Mouse (Mus musculus): Measurements from ENCODE around the gene Setd4. TPM values are rescaled to one million over a fixed set of nuclear protein-coding genes. Genes with fewer than 3 reads are reported as not detected.

The Setd4 gene
- total and polyA plus RNA-seq, 3 experiments: 0.70 to 4.6 (median 0.96) TPM

DNA sequence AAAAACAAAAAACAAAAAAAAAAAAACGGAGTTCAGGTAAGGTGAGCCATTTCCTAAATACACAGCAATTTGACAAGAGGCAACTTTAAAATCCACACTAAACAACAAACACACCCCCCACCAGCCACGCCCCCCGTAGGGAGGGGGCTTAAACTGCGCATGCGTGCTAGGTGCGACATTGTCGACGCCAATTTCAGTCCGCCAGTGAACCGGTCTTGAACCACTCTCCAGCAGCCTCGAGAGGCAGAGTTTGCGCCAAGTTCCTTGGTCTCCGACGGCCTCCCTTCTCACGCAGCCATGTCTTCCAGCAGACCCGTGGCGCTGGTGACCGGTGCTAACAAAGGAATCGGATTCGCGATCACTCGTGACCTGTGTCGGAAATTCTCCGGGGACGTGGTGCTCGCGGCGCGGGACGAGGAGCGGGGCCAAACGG is 3.8 kb upstream of the Setd4 start:
- Histone ChIP-seq H3K4me1 (ENCODE audit: control insufficient read depth, insufficient read depth, low read length) (peaks cover 3% of the 10 kb centered on the region), H3K27me3 (ENCODE audit: control insufficient read depth, insufficient read depth, low read length) (no peaks in the 10 kb centered on the region), H3K36me3 (ENCODE audit: control insufficient read depth, insufficient read depth, low read length) (no peaks in the 10 kb centered on the region), H3K4me3 (peak overlapping the region; percentile 86), H3K9ac (ENCODE audit: low read depth, low read length) (peak overlapping the region; percentile 93), H3K79me2 (replicated peaks; ENCODE audit: control insufficient read depth, insufficient read depth, low read length) (no peaks in the 10 kb centered on the region), H3K27ac (peak overlapping the region; percentile 75)
- no peak for TF ChIP-seq CTCF (IDR thresholded peaks at IDR 0.05)
- peak; percentile 93 for TF ChIP-seq POLR2A (IDR thresholded peaks at IDR 0.05; ENCODE audit: insufficient read depth, low read depth, low read length)
- peak; percentile 65; the same call in 1 of the 2 replicates for TF ChIP-seq EP300 (IDR thresholded peaks at IDR 0.05; ENCODE audit: insufficient read depth, low read depth, low read length)
- under 1% methylated on average over 32 of the region's 32 CpGs for WGBS
- DNase-seq: peak; percentile 89 to 91
- intact Hi-C loops (cut with DNase I): loop anchor here (5.0 kb wide), 1 partner anchor 225 kb away; the partner anchor contains the start of gene Morc3

DNA sequence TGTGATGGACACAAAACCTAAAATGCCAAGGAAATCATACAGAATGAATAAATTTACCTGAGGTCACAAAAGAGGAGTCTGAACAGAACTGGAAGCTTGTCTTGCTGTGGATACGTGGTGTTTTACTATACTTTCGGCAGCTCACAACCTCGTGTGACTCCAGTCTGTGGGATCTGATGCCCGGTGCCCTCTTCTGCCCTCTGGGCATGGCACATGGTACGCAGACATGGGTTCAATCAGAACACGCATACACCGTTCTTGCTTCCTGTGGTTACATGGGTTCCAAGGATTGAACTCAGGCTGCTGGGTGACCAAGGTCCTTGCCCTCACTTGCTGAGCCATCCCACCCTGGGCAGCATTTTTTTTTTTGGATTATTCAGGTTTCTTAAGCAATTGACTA is 2.3 kb upstream of the Setd4 start:
- no peak overlapping the region for H3K4me3 ChIP-seq
- 95% methylated on average over 7 of the region's 7 CpGs for WGBS
- no peak overlapping the region for H3K9ac ChIP-seq (ENCODE audit: low read depth, low read length)
- no peak for DNase-seq
- intact Hi-C loops (cut with DNase I): loop anchor here (5.0 kb wide), 1 partner anchor 226 kb away; the partner anchor contains the start of gene Morc3
- H3K79me2 ChIP-seq (replicated peaks; ENCODE audit: control insufficient read depth, insufficient read depth, low read length): no peaks in the 10 kb centered on the region
- H3K36me3 ChIP-seq (ENCODE audit: control insufficient read depth, insufficient read depth, low read length): no peaks in the 10 kb centered on the region
- no peak overlapping the region for H3K27ac ChIP-seq
- no peaks in the 10 kb centered on the region for H3K27me3 ChIP-seq (ENCODE audit: control insufficient read depth, insufficient read depth, low read length)
- no peak for TF ChIP-seq POLR2A (IDR thresholded peaks at IDR 0.05; ENCODE audit: insufficient read depth, low read depth, low read length)
- no peak for TF ChIP-seq EP300 (IDR thresholded peaks at IDR 0.05; ENCODE audit: insufficient read depth, low read depth, low read length)
- no peak for TF ChIP-seq CTCF (IDR thresholded peaks at IDR 0.05)
- peaks cover 3% of the 10 kb centered on the region for H3K4me1 ChIP-seq (ENCODE audit: control insufficient read depth, insufficient read depth, low read length)

DNA sequence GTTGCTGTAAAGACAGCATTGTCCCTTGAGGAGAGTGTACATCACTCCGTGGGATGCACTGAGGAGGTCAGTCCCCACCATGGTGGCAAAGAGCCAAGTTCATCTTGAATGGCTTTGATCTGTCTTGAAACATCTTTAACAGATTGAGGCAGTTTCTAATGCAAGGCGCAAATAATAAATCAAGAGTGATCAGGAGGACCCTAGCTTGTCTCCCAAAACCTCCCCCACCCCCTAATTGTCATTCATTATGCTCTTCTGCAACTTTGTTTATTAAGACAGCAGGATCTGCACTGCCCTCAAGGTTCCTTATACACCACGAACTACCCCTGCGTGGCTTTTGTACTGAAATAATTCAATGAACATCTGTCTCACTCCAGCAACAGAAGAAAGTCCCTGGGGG is 1.7 kb upstream of the Setd4 start, which contains the start of gene Cbr1:
Gene Cbr1, plus strand, starts transcription at position 301 of the 400 bp plus-strand sequence.
- Histone ChIP-seq H3K79me2 (replicated peaks; ENCODE audit: control insufficient read depth, insufficient read depth, low read length) (no peaks in the 10 kb centered on the region), H3K27me3 (ENCODE audit: control insufficient read depth, insufficient read depth, low read length) (no peaks in the 10 kb centered on the region), H3K4me1 (ENCODE audit: control insufficient read depth, insufficient read depth, low read length) (peaks cover 3% of the 10 kb centered on the region), H3K27ac (no peak within 1 kb of the TSS; the same call in 1 of the 2 replicates), H3K9ac (ENCODE audit: low read depth, low read length) (no peak within 1 kb of the TSS; the same call in 1 of the 2 replicates), H3K36me3 (ENCODE audit: control insufficient read depth, insufficient read depth, low read length) (no peaks in the 10 kb centered on the region), H3K4me3 (peak within 1 kb of the TSS; percentile 96; the same call in 1 of the 2 replicates)
- intact Hi-C loops (cut with DNase I): loop anchor here (5.0 kb wide), 1 partner anchor 227 kb away; the partner anchor contains the start of gene Morc3
- DNase-seq: no peak
- WGBS: 68% methylated on average over 4 of the region's 4 CpGs
- TF ChIP-seq POLR2A (IDR thresholded peaks at IDR 0.05; ENCODE audit: insufficient read depth, low read depth, low read length): no peak
- no peak for TF ChIP-seq EP300 (IDR thresholded peaks at IDR 0.05; ENCODE audit: insufficient read depth, low read depth, low read length)
- no peak for TF ChIP-seq CTCF (IDR thresholded peaks at IDR 0.05)

DNA sequence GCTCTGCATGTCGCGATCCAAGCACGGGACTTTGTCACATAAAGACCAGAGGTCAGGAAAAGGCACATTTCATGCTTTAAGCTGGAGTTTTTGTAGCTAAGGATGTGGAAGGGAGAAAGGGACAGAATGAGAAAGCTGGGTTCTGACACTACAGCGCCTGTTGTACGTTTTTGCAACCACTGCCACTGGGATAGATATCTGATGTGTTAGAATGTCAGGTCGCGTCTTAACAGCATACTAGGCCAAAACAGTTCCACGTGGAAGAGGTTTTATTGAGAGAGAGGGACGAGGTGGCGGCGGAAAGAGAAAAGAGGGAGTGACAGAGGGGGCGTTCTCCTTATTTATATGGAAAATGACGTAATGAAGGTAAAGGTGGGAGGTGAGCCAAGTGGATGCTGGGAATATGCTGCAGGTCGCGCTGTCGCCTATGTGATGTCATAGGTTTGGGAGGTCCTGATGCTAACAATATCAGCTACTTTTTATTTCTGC is 662 bp upstream of the Setd4 start:
- Histone ChIP-seq H3K27ac (peak overlapping the region; percentile 98), H3K79me2 (replicated peaks; ENCODE audit: control insufficient read depth, insufficient read depth, low read length) (no peaks in the 10 kb centered on the region), H3K4me1 (ENCODE audit: control insufficient read depth, insufficient read depth, low read length) (peaks cover 3% of the 10 kb centered on the region), H3K36me3 (ENCODE audit: control insufficient read depth, insufficient read depth, low read length) (no peaks in the 10 kb centered on the region), H3K9ac (ENCODE audit: low read depth, low read length) (peak overlapping the region; percentile 43), H3K27me3 (ENCODE audit: control insufficient read depth, insufficient read depth, low read length) (no peaks in the 10 kb centered on the region), H3K4me3 (peak overlapping the region; percentile 96)
- 6% methylated on average over 16 of the region's 16 CpGs for WGBS
- no peak for DNase-seq
- intact Hi-C loops (cut with DNase I): no loop called here
- TF ChIP-seq POLR2A (IDR thresholded peaks at IDR 0.05; ENCODE audit: insufficient read depth, low read depth, low read length): no peak
- TF ChIP-seq CTCF (IDR thresholded peaks at IDR 0.05): no peak
- TF ChIP-seq EP300 (IDR thresholded peaks at IDR 0.05; ENCODE audit: insufficient read depth, low read depth, low read length): no peak

DNA sequence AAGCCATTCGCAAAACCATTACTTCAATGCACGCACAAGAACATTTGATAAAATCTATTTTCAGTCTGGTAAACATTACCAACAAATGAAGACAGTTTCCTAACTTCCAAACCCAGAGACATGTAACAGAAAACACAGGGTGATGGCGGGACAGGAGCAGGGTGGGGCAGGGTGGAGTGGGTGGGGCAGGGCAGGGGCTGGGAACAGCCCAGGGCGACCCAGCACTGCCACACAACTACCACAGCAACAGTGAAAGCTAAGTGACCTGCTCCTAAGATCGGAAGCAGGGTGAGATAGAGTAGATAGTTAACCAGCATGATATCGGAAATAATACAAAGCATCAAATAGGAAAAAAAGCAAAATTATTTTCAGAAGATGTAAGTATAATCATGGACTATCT is 4.4 kb downstream of the Setd4 start:
- H3K4me3 ChIP-seq: no peak overlapping the region
- H3K27ac ChIP-seq: no peak overlapping the region
- H3K36me3 ChIP-seq (ENCODE audit: control insufficient read depth, insufficient read depth, low read length): no peaks in the 10 kb centered on the region
- intact Hi-C loops (cut with DNase I): no loop called here
- no peak for DNase-seq
- no peak overlapping the region for H3K9ac ChIP-seq (ENCODE audit: low read depth, low read length)
- TF ChIP-seq POLR2A (IDR thresholded peaks at IDR 0.05; ENCODE audit: insufficient read depth, low read depth, low read length): no peak
- TF ChIP-seq CTCF (IDR thresholded peaks at IDR 0.05): no peak
- TF ChIP-seq EP300 (IDR thresholded peaks at IDR 0.05; ENCODE audit: insufficient read depth, low read depth, low read length): no peak
- WGBS: 85% methylated on average over 6 of the region's 6 CpGs
- H3K79me2 ChIP-seq (replicated peaks; ENCODE audit: control insufficient read depth, insufficient read depth, low read length): no peaks in the 10 kb centered on the region
- H3K27me3 ChIP-seq (ENCODE audit: control insufficient read depth, insufficient read depth, low read length): no peaks in the 10 kb centered on the region
- peaks cover under 1% of the 10 kb centered on the region for H3K4me1 ChIP-seq (ENCODE audit: control insufficient read depth, insufficient read depth, low read length)

DNA sequence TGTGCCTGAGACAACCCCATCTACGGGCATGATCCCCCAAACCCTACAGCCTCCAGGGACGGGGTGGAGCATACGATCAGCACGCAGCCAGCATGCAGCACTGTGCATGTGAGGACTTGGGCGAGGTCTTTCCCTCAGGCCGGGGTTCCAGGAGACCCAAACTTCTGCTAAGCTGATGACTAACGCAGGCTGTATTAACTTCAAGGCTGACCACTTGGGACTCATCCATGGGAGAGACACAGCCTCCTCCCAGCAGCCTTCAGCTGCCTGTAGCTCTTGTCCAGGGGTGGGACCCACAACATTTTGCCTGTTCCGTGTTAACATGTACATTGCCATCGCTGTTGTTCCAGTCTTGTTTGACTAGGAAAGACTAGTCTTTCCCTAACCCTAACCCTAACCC is 6.3 kb downstream of the Setd4 start:
- no peaks in the 10 kb centered on the region for H3K4me1 ChIP-seq (ENCODE audit: control insufficient read depth, insufficient read depth, low read length)
- no peaks in the 10 kb centered on the region for H3K27me3 ChIP-seq (ENCODE audit: control insufficient read depth, insufficient read depth, low read length)
- TF ChIP-seq EP300 (IDR thresholded peaks at IDR 0.05; ENCODE audit: insufficient read depth, low read depth, low read length) (no peak), CTCF (IDR thresholded peaks at IDR 0.05) (no peak), POLR2A (IDR thresholded peaks at IDR 0.05; ENCODE audit: insufficient read depth, low read depth, low read length) (no peak)
- H3K36me3 ChIP-seq (ENCODE audit: control insufficient read depth, insufficient read depth, low read length): no peaks in the 10 kb centered on the region
- WGBS: 94% methylated on average over 9 of the region's 9 CpGs
- H3K79me2 ChIP-seq (replicated peaks; ENCODE audit: control insufficient read depth, insufficient read depth, low read length): no peaks in the 10 kb centered on the region
- H3K4me3 ChIP-seq: no peak overlapping the region
- no peak overlapping the region for H3K9ac ChIP-seq (ENCODE audit: low read depth, low read length)
- no peak for DNase-seq
- intact Hi-C loops (cut with DNase I): no loop called here
- no peak overlapping the region for H3K27ac ChIP-seq
